ENCODE assay signal across 1 mouse cellular context in genomic region chr1:179704150-179704549, GRCm38 (mm10).
TF ChIP-seq lines count a peak whose summit lies in the region.

No protein-coding gene starts in this region.

TF ChIP-seq in MEL, 35 proteins besides CTCF, POLR2A, EP300 and RAD21 (continued from another document):
- TF ChIP-seq ETS1 (IDR thresholded peaks at IDR 0.05; ENCODE audit: low read depth, low read length), result peak; percentile 38; the same call in 1 of the 2 replicates
- no peak for TF ChIP-seq NRF1 (IDR thresholded peaks at IDR 0.05; ENCODE audit: insufficient read depth, low read depth, low read length, poor library complexity, severe bottlenecking)
- no peak for TF ChIP-seq ZNF384 (IDR thresholded peaks at IDR 0.05; ENCODE audit: low read depth, low read length)
- no peak for TF ChIP-seq UBTF (IDR thresholded peaks at IDR 0.05; ENCODE audit: borderline replicate concordance, insufficient read depth, low read depth, low read length)
- peak; percentile 55; the same call in 1 of the 2 replicates for TF ChIP-seq ELF1 (IDR thresholded peaks at IDR 0.05; ENCODE audit: low read depth, low read length)
- no peak for TF ChIP-seq JUND (IDR thresholded peaks at IDR 0.05; ENCODE audit: low read depth, low read length)
- peak; percentile 54 for TF ChIP-seq MAX (IDR thresholded peaks at IDR 0.05; ENCODE audit: low read length)
- TF ChIP-seq USF1 (IDR thresholded peaks at IDR 0.05; ENCODE audit: low read depth, low read length), result peak; percentile 88
- no peak for TF ChIP-seq ZMIZ1 (IDR thresholded peaks at IDR 0.05; ENCODE audit: low read depth, low read length)
- TF ChIP-seq CHD1 (IDR thresholded peaks at IDR 0.05; ENCODE audit: low read depth, low read length), result no peak
- no peak for TF ChIP-seq ZC3H11A (IDR thresholded peaks at IDR 0.05; ENCODE audit: low read depth, low read length)
- TF ChIP-seq E2F4 (IDR thresholded peaks at IDR 0.05; ENCODE audit: borderline replicate concordance, low read depth, low read length), result no peak
- TF ChIP-seq MYC (IDR thresholded peaks at IDR 0.05; ENCODE audit: low read depth, low read length), result no peak
- no peak for TF ChIP-seq CHD2 (IDR thresholded peaks at IDR 0.05; ENCODE audit: low read length)
- TF ChIP-seq GATA1 (IDR thresholded peaks at IDR 0.05; ENCODE audit: low read depth, low read length), result peak; percentile 70
- TF ChIP-seq SMC3 (IDR thresholded peaks at IDR 0.05; ENCODE audit: low read depth, low read length), result no peak
